ENCODE assay signal across 15 mouse cellular contexts in genomic region chr10:18214124-18214523, GRCm38 (mm10). TPM values are rescaled to one million over a fixed set of nuclear protein-coding genes. Genes with fewer than 3 reads are reported as not detected.
"Had no signal": no experiment of that assay in that cellular context is flagged by ENCODE, and none has a peak within 500 bp of the region (broad histone marks: within the 10 kb centered on the region; RNA-seq: fewer than 3 reads in every experiment).

No protein-coding gene starts in this region.

- DNase-seq: kidney, adult 8-10 months; kidney, postnatal 36 days; left cerebral cortex, postnatal 4 days; midbrain, embryonic 14.5 days; thymus, adult 2 months; thymus, postnatal 25 days had no signal

- H3K4me2 ChIP-seq: limb, embryonic 15.5 days; liver, embryonic 12.5 days; lung, embryonic 15.5 days; neural tube, embryonic 15.5 days had no signal

- ATAC-seq: intestine, postnatal 0 days; liver, embryonic 12.5 days had no signal

- H3K27ac ChIP-seq: layer of hippocampus, adult 2 months; limb, embryonic 15.5 days; liver, embryonic 12.5 days; lung, embryonic 15.5 days; midbrain, embryonic 10.5 days; neural tube, embryonic 15.5 days had no signal

- H3K4me3 ChIP-seq: layer of hippocampus, adult 2 months; limb, embryonic 15.5 days; liver, embryonic 12.5 days; lung, embryonic 15.5 days; midbrain, embryonic 10.5 days; myocyte; neural tube, embryonic 15.5 days had no signal

- H3K36me3 ChIP-seq: limb, embryonic 15.5 days; liver, embryonic 12.5 days; lung, embryonic 15.5 days; midbrain, embryonic 10.5 days had no signal

- H3K27me3 ChIP-seq: limb, embryonic 15.5 days; liver, embryonic 12.5 days; lung, embryonic 15.5 days; neural tube, embryonic 15.5 days had no signal

- H3K9ac ChIP-seq: limb, embryonic 15.5 days; liver, embryonic 12.5 days; lung, embryonic 15.5 days; neural tube, embryonic 15.5 days had no signal

- H3K9me3 ChIP-seq: limb, embryonic 15.5 days; liver, embryonic 12.5 days; lung, embryonic 15.5 days; midbrain, embryonic 10.5 days; neural tube, embryonic 15.5 days had no signal

- H3K4me1 ChIP-seq: neural tube, embryonic 15.5 days had no signal

RNA-seq across cellular contexts. Expression of gene Ect2l, which starts 3.4 kb away (rescaled TPM):
- polyA plus RNA-seq: liver, embryonic 16.5 days had no signal
